Mouse (Mus musculus): ENCODE measurements at regions not wholly inside any gene's neighbourhood (a gene's known extent, or its start where the extent isn't known, plus 50 kb on each side); places are given as distances from the start of the nearest gene placed in this dataset.

DNA sequence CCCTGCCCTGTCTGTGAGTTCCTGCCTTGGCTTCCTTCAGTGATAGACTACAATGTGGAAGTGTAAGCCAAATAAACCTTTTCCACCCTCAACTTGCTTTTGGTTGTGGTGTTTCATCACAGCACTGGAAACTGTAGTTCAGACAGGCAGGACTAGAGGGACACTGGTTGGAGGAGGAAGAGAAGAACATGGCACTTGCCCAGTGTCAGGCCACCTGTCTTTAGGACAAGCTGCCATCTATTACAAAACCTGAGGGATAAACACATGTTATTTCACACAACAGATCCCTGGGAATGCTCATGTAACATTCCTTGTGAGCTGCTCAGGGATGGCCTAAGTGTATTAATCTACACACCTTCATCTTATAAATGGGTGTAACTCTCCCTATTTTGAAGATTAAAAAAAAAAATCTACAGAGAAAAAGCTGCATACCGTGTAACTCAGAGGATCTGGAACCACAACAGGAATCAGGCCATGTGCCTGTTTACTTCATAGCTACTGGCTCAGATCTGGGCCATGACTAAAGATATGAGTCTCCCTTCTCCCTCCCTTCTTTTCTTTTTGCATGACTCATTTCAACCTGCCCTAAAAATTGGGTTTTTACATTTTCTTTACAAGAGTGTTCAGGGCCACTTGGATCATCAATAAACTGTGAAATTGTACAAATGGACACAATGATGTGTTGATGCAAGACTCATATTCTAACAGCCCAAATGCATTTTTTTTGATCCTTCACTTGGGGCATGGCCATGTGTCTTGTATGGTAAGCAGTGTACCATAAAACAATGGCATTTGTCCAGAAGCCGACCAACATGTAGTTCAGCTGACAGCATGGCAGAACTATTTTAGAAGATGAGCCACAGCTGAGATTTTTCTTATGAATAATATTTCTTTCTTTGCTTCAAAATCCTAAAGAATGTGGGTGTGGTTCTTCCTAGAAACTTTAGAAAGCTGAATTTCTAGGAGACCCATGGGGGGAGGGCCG lies 513.1 kb downstream of the Adam3 start:
- Histone ChIP-seq H3K4me3 (no peak overlapping the region), H3K27me3 (ENCODE audit: insufficient read depth, poor library complexity, severe bottlenecking) (no peaks in the 10 kb centered on the region), H3K36me3 (no peaks in the 10 kb centered on the region), H3K9me3 (no peaks in the 10 kb centered on the region), H3K4me1 (replicated peaks) (no peaks in the 10 kb centered on the region), H3K27ac (no peak overlapping the region)
- 92% methylated on average over 3 of the region's 3 CpGs for WGBS
- DNase-seq (ENCODE audit: low spot score): no peak

DNA sequence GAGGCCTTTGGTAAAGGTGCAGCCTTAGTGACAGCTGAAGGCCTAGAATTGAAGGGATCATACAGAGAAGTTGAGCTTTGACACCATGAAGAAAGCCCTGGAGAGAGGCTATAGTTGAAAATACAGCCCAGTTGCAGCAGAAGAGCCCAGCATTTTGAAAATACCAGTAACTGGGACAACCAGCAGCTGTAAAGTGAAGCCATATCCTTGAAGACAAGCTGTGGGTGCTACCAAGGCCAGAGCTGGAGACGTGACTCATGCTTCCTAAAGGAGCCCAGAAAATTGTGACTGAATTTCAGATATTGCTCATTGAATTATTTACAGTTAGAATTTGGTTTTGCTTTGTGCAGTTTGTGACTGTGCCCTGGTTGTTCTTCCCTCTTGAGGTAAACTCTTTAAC lies 514.6 kb downstream of the Adam3 start:
- DNase-seq (ENCODE audit: low spot score): no peak
- H3K9me3 ChIP-seq: no peaks in the 10 kb centered on the region
- no peaks in the 10 kb centered on the region for H3K27me3 ChIP-seq (ENCODE audit: insufficient read depth, poor library complexity, severe bottlenecking)
- peaks cover 1% of the 10 kb centered on the region; the same call in 1 of the 2 replicates for H3K4me1 ChIP-seq (replicated peaks)
- no peak overlapping the region for H3K27ac ChIP-seq
- no peak overlapping the region for H3K4me3 ChIP-seq
- 83% methylated on average over 1 of the region's 1 CpGs for WGBS
- no peaks in the 10 kb centered on the region for H3K36me3 ChIP-seq
